Mouse (Mus musculus) forebrain, embryonic 15.5 days (tissue): ENCODE measurements around the gene Ubxn11. TPM values are rescaled to one million over a fixed set of nuclear protein-coding genes. Genes with fewer than 3 reads are reported as not detected.

Experiments
- ATAC-seq: fragments of 200-750 bp; cut with Nextera tagmentation; replicated peaks from 2 replicates; pipeline ENCODE4 v1.8.0; 2017; ENCODE audit warnings: mild to moderate bottlenecking, moderate TSS enrichment, moderate library complexity
- H3K27ac ChIP-seq: fragments of 300-500 bp; sonication (generic); replicated peaks from 2 replicates; pipeline ENCODE4 v1.5.1; 2015; ENCODE audit warnings: mild to moderate bottlenecking, inconsistent platforms
- H3K27me3 ChIP-seq: fragments of 300-500 bp; sonication (generic); 2 replicates; pipeline ENCODE4 v1.6.1; 2015; ENCODE audit warnings: inconsistent platforms
- H3K36me3 ChIP-seq: fragments of 300-500 bp; sonication (generic); 2 replicates; pipeline ENCODE4 v1.6.1; 2015; ENCODE audit warnings: mild to moderate bottlenecking, inconsistent platforms
- H3K4me1 ChIP-seq: fragments of 300-500 bp; sonication (generic); 2 replicates; pipeline ENCODE4 v1.6.1; 2015; ENCODE audit warnings: inconsistent platforms
- H3K4me2 ChIP-seq: fragments of 300-500 bp; sonication (generic); replicated peaks from 2 replicates; pipeline ENCODE4 v1.6.1; 2015; ENCODE audit warnings: mild to moderate bottlenecking, inconsistent platforms
- H3K4me3 ChIP-seq: fragments of 300-500 bp; sonication (generic); 2 replicates; pipeline ENCODE4 v1.5.1; 2015; ENCODE audit warnings: mild to moderate bottlenecking, inconsistent platforms
- H3K9ac ChIP-seq: fragments of 300-500 bp; sonication (generic); replicated peaks from 2 replicates; pipeline ENCODE4 v1.6.1; 2015; ENCODE audit warnings: mild to moderate bottlenecking, inconsistent platforms
- H3K9me3 ChIP-seq: fragments of 300-500 bp; sonication (generic); 2 replicates; pipeline ENCODE4 v1.6.1; 2016; ENCODE audit warnings: inconsistent platforms
- WGBS: fragments of 180-500 bp; shearing (Covaris S2); methylation state at CpG from one replicate; pipeline ENCODE4 v1.1.7; 2015; ENCODE audit warnings: mixed read lengths; 5-methylcytosine and 5-hydroxymethylcytosine counted together
- polyA plus RNA-seq: library from polyadenylated mRNA; unstranded; fragments of >200 nt; fragmentation: Nextera tagmentation; extraction: Ambion mirVana; gene quantifications from 2 replicates; pipeline ENCODE4 v1.2.1, GENCODE M21; 2015

Ubxn11 gene
- polyA plus RNA-seq, 1 experiment from 2014 or later = 15.7 TPM

GRCm38 (mm10) chr4:134164591-134164990, 62.2 kb downstream of the Ubxn11 start:
- no peak overlapping the region for H3K9ac ChIP-seq
- H3K4me2 ChIP-seq = no peak overlapping the region
- no peak for ATAC-seq
- no peaks in the 10 kb centered on the region for H3K27me3 ChIP-seq
- 95% methylated on average over 6 of the region's 6 CpGs for WGBS
- 0 out of 2 replicates have a peak, but pooled peaks cover 3% of the 10 kb centered on the region for H3K36me3 ChIP-seq
- H3K27ac ChIP-seq = no peak overlapping the region
- no peaks in the 10 kb centered on the region for H3K9me3 ChIP-seq
- no peak overlapping the region for H3K4me3 ChIP-seq
- no peaks in the 10 kb centered on the region for H3K4me1 ChIP-seq

GRCm38 (mm10) chr4:134165024-134165423, 62.7 kb downstream of the Ubxn11 start:
- ATAC-seq = no peak
- Histone ChIP-seq H3K9me3 (no peaks in the 10 kb centered on the region), H3K4me1 (no peaks in the 10 kb centered on the region), H3K27me3 (no peaks in the 10 kb centered on the region), H3K4me3 (no peak overlapping the region), H3K27ac (no peak overlapping the region), H3K4me2 (no peak overlapping the region), H3K36me3 (0 out of 2 replicates have a peak, but pooled peaks cover 3% of the 10 kb centered on the region), H3K9ac (no peak overlapping the region)
- 87% methylated on average over 6 of the region's 6 CpGs for WGBS

- H3K4me3 ChIP-seq = no peak overlapping the region
- H3K27me3 ChIP-seq = no peaks in the 10 kb centered on the region
- H3K27ac ChIP-seq = no peak overlapping the region
- WGBS = 86% methylated on average over 3 of the region's 3 CpGs
- H3K9ac ChIP-seq = no peak overlapping the region
- 0 out of 2 replicates have a peak, but pooled peaks cover 3% of the 10 kb centered on the region for H3K36me3 ChIP-seq
- H3K4me2 ChIP-seq = no peak overlapping the region
- ATAC-seq = no peak
- no peaks in the 10 kb centered on the region for H3K9me3 ChIP-seq
- H3K4me1 ChIP-seq = no peaks in the 10 kb centered on the region
Measured at GRCm38 (mm10) chr4:134165548-134166465, 63.4 kb downstream of the Ubxn11 start.

- no peaks in the 10 kb centered on the region for H3K9me3 ChIP-seq
- no peaks in the 10 kb centered on the region for H3K27me3 ChIP-seq
- H3K9ac ChIP-seq = no peak overlapping the region
- H3K4me3 ChIP-seq = no peak overlapping the region
- no peak overlapping the region for H3K4me2 ChIP-seq
- WGBS = 94% methylated on average over 3 of the region's 3 CpGs
- no peak overlapping the region for H3K27ac ChIP-seq
- H3K4me1 ChIP-seq = no peaks in the 10 kb centered on the region
- H3K36me3 ChIP-seq = 0 out of 2 replicates have a peak, but pooled peaks cover 3% of the 10 kb centered on the region
- ATAC-seq = no peak
Measured at GRCm38 (mm10) chr4:134166906-134167305, 64.5 kb downstream of the Ubxn11 start.

GRCm38 (mm10) chr4:134172391-134172790, 70.0 kb downstream of the Ubxn11 start:
- no peak overlapping the region for H3K27ac ChIP-seq
- H3K9ac ChIP-seq = no peak overlapping the region
- no peaks in the 10 kb centered on the region for H3K27me3 ChIP-seq
- no peaks in the 10 kb centered on the region for H3K36me3 ChIP-seq
- no peak for ATAC-seq
- H3K4me2 ChIP-seq = no peak overlapping the region
- H3K4me1 ChIP-seq = no peaks in the 10 kb centered on the region
- H3K4me3 ChIP-seq = no peak overlapping the region
- no peaks in the 10 kb centered on the region for H3K9me3 ChIP-seq
- 76% methylated on average over 3 of the region's 3 CpGs for WGBS

Other genes starting within 250 kb of the Ubxn11 start
- 15.6 and 16.5 TPM in 2 replicates for gene Rps6ka1, start 214.8 kb upstream of the Ubxn11 start, polyA plus RNA-seq
- 2,070 and 2,100 TPM in 2 replicates for gene Hmgn2, start 133.9 kb upstream of the Ubxn11 start, polyA plus RNA-seq
- gene Dhdds, start 101.7 kb upstream of the Ubxn11 start, polyA plus RNA-seq = 52.8 and 56.7 TPM in 2 replicates
- gene Lin28a, start 83.7 kb upstream of the Ubxn11 start, polyA plus RNA-seq = not detected in 2 replicates
- gene Zfp683, start 48.7 kb upstream of the Ubxn11 start, polyA plus RNA-seq = not detected in 2 replicates
- 1.0 and 1.8 TPM in 2 replicates for gene Crybg2, start 41.8 kb upstream of the Ubxn11 start, polyA plus RNA-seq
- 1.5 and 1.9 TPM in 2 replicates for gene Cd52, start 7.5 kb upstream of the Ubxn11 start, polyA plus RNA-seq
- gene Sh3bgrl3, start 26.2 kb downstream of the Ubxn11 start, polyA plus RNA-seq = 326 and 335 TPM in 2 replicates
- gene Cep85, start 84.5 kb downstream of the Ubxn11 start, polyA plus RNA-seq = 19.9 and 20.5 TPM in 2 replicates
- not detected in 2 replicates for gene Gm7534, start 100.4 kb downstream of the Ubxn11 start, polyA plus RNA-seq
- gene Catsper4, start 124.8 kb downstream of the Ubxn11 start, polyA plus RNA-seq = not detected in 2 replicates
- 0.08 and 0.11 TPM in 2 replicates for gene Cnksr1, start 135.8 kb downstream of the Ubxn11 start, polyA plus RNA-seq
- gene E130218I03Rik, start 141.1 kb downstream of the Ubxn11 start, polyA plus RNA-seq = 0.49 TPM in 1 of 2 replicates, not detected in the other
- 17.0 and 17.8 TPM in 2 replicates for gene Zfp593, start 143.0 kb downstream of the Ubxn11 start, polyA plus RNA-seq
- not detected in 2 replicates for gene Gm30191, start 144.4 kb downstream of the Ubxn11 start, polyA plus RNA-seq
- 9.9 and 12.1 TPM in 2 replicates for gene Grrp1, start 151.5 kb downstream of the Ubxn11 start, polyA plus RNA-seq
- gene Pdik1l, start 185.3 kb downstream of the Ubxn11 start, polyA plus RNA-seq = 41.0 and 42.1 TPM in 2 replicates
- gene Trim63, start 212.6 kb downstream of the Ubxn11 start, polyA plus RNA-seq = 0.13 and 0.24 TPM in 2 replicates
- gene Slc30a2, start 240.6 kb downstream of the Ubxn11 start, polyA plus RNA-seq = 0.05 and 0.11 TPM in 2 replicates